Mouse (Mus musculus) embryonic facial prominence, embryonic 11.5 days (tissue): ENCODE data around the gene Dcaf17. TPM values are rescaled to one million over a fixed set of nuclear protein-coding genes. Genes with fewer than 3 reads are reported as not detected.

ENCODE experiments used
- ATAC-seq: fragments of 200-750 bp; cut with Nextera tagmentation; replicated peaks from 2 replicates; pipeline ENCODE4 v1.8.0; 2017; ENCODE audit warnings: low read depth; ENCODE audit not compliant: insufficient number of reproducible peaks, low FRiP score, low TSS enrichment
- DNase-seq: peaks from one replicate; pipeline ENCODE4 v3.0.0-alpha.2; 2015; ENCODE audit warnings: low spot score
- H3K27ac ChIP-seq: fragments of 300-500 bp; sonication (generic); replicated peaks from 2 replicates; pipeline ENCODE4 v1.5.1; 2014; ENCODE audit warnings: mild to moderate bottlenecking, low read depth, low read length, control low read depth
- H3K27me3 ChIP-seq: fragments of 300-500 bp; sonication (generic); 2 replicates; pipeline ENCODE4 v1.6.1; 2014; ENCODE audit warnings: mild to moderate bottlenecking, low read length, moderate library complexity, mixed read lengths; ENCODE audit not compliant: control insufficient read depth, insufficient read depth
- H3K36me3 ChIP-seq: fragments of 300-500 bp; sonication (generic); replicated peaks from 2 replicates; pipeline ENCODE4 v1.6.1; 2014; ENCODE audit warnings: low read depth, mild to moderate bottlenecking, low read length, moderate library complexity, mixed read lengths; ENCODE audit not compliant: control insufficient read depth, insufficient read depth
- H3K4me1 ChIP-seq: fragments of 300-500 bp; sonication (generic); 2 replicates; pipeline ENCODE4 v1.6.1; 2014; ENCODE audit warnings: low read length, mixed read lengths; ENCODE audit not compliant: control insufficient read depth, insufficient read depth
- H3K4me2 ChIP-seq: fragments of 300-500 bp; sonication (generic); 2 replicates; pipeline ENCODE4 v1.6.1; 2014; ENCODE audit warnings: low read depth, mild to moderate bottlenecking, control low read depth, low read length, moderate library complexity
- H3K4me3 ChIP-seq: fragments of 300-500 bp; sonication (generic); 2 replicates; pipeline ENCODE4 v1.5.1; 2014; ENCODE audit warnings: low read depth, low read length, control low read depth
- H3K9ac ChIP-seq: fragments of 300-500 bp; sonication (generic); replicated peaks from 2 replicates; pipeline ENCODE4 v1.6.1; 2014; ENCODE audit warnings: mild to moderate bottlenecking, control low read depth, low read length
- H3K9me3 ChIP-seq: fragments of 300-500 bp; sonication (generic); replicated peaks from 2 replicates; pipeline ENCODE4 v1.6.1; 2016; ENCODE audit warnings: mild to moderate bottlenecking, low read length, inconsistent platforms, mixed read lengths; ENCODE audit not compliant: control insufficient read depth
- WGBS: fragments of 180-500 bp; shearing (Covaris S2); extraction: QIAGEN DNeasy Blood & Tissue Kit; methylation state at CpG from one replicate; pipeline ENCODE4 v1.1.7; 2014; 5-methylcytosine and 5-hydroxymethylcytosine counted together
- polyA plus RNA-seq: library from polyadenylated mRNA; unstranded; fragments of >200 nt; fragmentation: Nextera tagmentation; extraction: Ambion mirVana; gene quantifications from 2 replicates; pipeline ENCODE4 v1.2.1, GENCODE M21; 2014

Gene Dcaf17
- polyA plus RNA-seq, 1 experiment from 2014 or later, result 29.0 TPM

GRCm38 (mm10) chr2:71131866-71132496 is 76.9 kb downstream of the Dcaf17 start:
- no peaks in the 10 kb centered on the region for H3K27me3 ChIP-seq
- ATAC-seq, result no peak
- no peaks in the 10 kb centered on the region for H3K36me3 ChIP-seq
- H3K4me1 ChIP-seq, result no peaks in the 10 kb centered on the region
- H3K4me2 ChIP-seq, result no peak overlapping the region
- no peak overlapping the region for H3K9ac ChIP-seq
- DNase-seq, result no peak
- no peak overlapping the region for H3K27ac ChIP-seq
- H3K9me3 ChIP-seq, result no peaks in the 10 kb centered on the region
- 77% methylated on average over 3 of the region's 3 CpGs for WGBS
- no peak overlapping the region for H3K4me3 ChIP-seq

GRCm38 (mm10) chr2:71134041-71134505 is 78.9 kb downstream of the Dcaf17 start:
- DNase-seq (no peak), ATAC-seq (no peak)
- Histone ChIP-seq H3K27ac (no peak overlapping the region), H3K9me3 (no peaks in the 10 kb centered on the region), H3K36me3 (no peaks in the 10 kb centered on the region), H3K4me2 (no peak overlapping the region), H3K27me3 (no peaks in the 10 kb centered on the region), H3K4me1 (no peaks in the 10 kb centered on the region), H3K4me3 (no peak overlapping the region), H3K9ac (no peak overlapping the region)
- 89% methylated on average over 9 of the region's 9 CpGs for WGBS

DNA sequence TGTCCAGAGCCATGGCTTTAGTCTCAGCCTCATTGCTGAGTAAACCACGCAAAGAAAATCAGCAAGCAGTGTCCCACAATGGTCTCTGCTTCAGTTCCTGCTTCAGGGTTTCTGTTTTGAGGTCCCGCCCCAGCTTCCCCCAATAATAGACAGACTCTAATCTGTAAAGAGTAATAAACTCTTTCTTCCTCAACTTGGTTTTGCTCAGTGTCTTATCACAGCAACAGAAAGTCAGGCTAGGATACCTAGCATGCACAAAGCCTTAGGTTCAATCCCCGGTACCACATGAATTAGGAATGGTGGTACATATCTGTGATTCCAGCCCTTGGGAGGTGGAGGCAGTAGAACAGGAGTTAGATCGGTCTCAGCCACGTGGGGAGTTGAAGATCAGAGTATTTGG is 79.7 kb downstream of the Dcaf17 start:
- no peak for ATAC-seq
- WGBS, result 80% methylated on average over 5 of the region's 5 CpGs
- DNase-seq, result no peak

GRCm38 (mm10) chr2:71140622-71141021 is 85.5 kb downstream of the Dcaf17 start:
- Histone ChIP-seq H3K27ac (no peak overlapping the region), H3K4me2 (no peak overlapping the region), H3K4me3 (no peak overlapping the region), H3K9me3 (no peaks in the 10 kb centered on the region), H3K36me3 (no peaks in the 10 kb centered on the region), H3K27me3 (no peaks in the 10 kb centered on the region), H3K9ac (no peak overlapping the region), H3K4me1 (no peaks in the 10 kb centered on the region)
- no peak for ATAC-seq
- no peak for DNase-seq
- WGBS, result 60% methylated on average over 4 of the region's 4 CpGs

More for the DNA sequence above, 79.7 kb downstream of the Dcaf17 start:
- no peaks in the 10 kb centered on the region for H3K9me3 ChIP-seq
- H3K27ac ChIP-seq, result no peak overlapping the region
- no peaks in the 10 kb centered on the region for H3K4me1 ChIP-seq
- H3K4me2 ChIP-seq, result no peak overlapping the region
- H3K27me3 ChIP-seq, result no peaks in the 10 kb centered on the region
- no peak overlapping the region for H3K4me3 ChIP-seq
- H3K36me3 ChIP-seq, result no peaks in the 10 kb centered on the region
- H3K9ac ChIP-seq, result no peak overlapping the region

- ATAC-seq (no peak), DNase-seq (no peak)
- Histone ChIP-seq H3K4me3 (no peak overlapping the region), H3K27ac (no peak overlapping the region), H3K9ac (no peak overlapping the region), H3K9me3 (no peaks in the 10 kb centered on the region), H3K36me3 (no peaks in the 10 kb centered on the region), H3K27me3 (no peaks in the 10 kb centered on the region), H3K4me1 (no peaks in the 10 kb centered on the region), H3K4me2 (no peak overlapping the region)
- 75% methylated on average over 7 of the region's 7 CpGs for whole genome bisulfite sequencing
These were observed 87.3 kb downstream of the Dcaf17 start for GRCm38 (mm10) chr2:71142410-71142809.

GRCm38 (mm10) chr2:71145853-71146252 is 90.7 kb downstream of the Dcaf17 start:
- H3K27me3 ChIP-seq, result no peaks in the 10 kb centered on the region
- WGBS, result 84% methylated on average over 4 of the region's 4 CpGs
- no peaks in the 10 kb centered on the region for H3K4me1 ChIP-seq
- ATAC-seq (no peak), DNase-seq (no peak)
- no peak overlapping the region for H3K4me2 ChIP-seq
- no peak overlapping the region for H3K27ac ChIP-seq
- H3K9me3 ChIP-seq, result no peaks in the 10 kb centered on the region
- H3K36me3 ChIP-seq, result no peaks in the 10 kb centered on the region
- no peak overlapping the region for H3K4me3 ChIP-seq
- H3K9ac ChIP-seq, result no peak overlapping the region

DNA sequence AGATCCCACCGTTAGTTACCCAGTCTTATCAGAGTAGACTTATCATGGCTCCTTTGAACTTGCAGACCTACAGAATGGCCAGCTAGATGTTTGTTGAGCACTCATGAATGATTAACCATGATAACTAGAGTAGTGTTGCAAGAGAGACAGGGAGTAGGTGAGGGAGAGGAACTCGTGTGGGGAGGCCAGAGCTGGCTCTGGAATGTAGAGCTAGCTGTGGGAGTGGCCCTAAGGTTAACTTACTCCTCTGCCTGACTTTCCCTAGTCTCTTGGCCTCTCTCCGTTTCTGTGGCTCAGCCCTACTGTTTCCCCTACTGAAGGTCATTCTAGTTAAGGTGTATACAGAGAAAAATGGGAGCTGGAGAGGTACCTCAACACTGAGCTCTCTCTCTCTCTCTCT is 91.1 kb downstream of the Dcaf17 start:
- no peaks in the 10 kb centered on the region for H3K27me3 ChIP-seq
- WGBS, result 57% methylated on average over 3 of the region's 3 CpGs
- H3K4me3 ChIP-seq, result no peak overlapping the region
- H3K4me2 ChIP-seq, result no peak overlapping the region
- H3K4me1 ChIP-seq, result no peaks in the 10 kb centered on the region
- DNase-seq, result no peak
- H3K9me3 ChIP-seq, result no peaks in the 10 kb centered on the region
- H3K27ac ChIP-seq, result no peak overlapping the region
- ATAC-seq, result no peak
- no peak overlapping the region for H3K9ac ChIP-seq
- H3K36me3 ChIP-seq, result no peaks in the 10 kb centered on the region

- Histone ChIP-seq H3K36me3 (no peaks in the 10 kb centered on the region), H3K9ac (no peak overlapping the region), H3K4me1 (no peaks in the 10 kb centered on the region), H3K9me3 (no peaks in the 10 kb centered on the region), H3K27me3 (no peaks in the 10 kb centered on the region), H3K4me3 (no peak overlapping the region), H3K4me2 (no peak overlapping the region), H3K27ac (no peak overlapping the region)
- WGBS, result 59% methylated on average over 6 of the region's 6 CpGs
- ATAC-seq (no peak), DNase-seq (no peak)
These were observed 92.7 kb downstream of the Dcaf17 start for GRCm38 (mm10) chr2:71147816-71148215.
